25 mouse cellular contexts compared by ENCODE assay signal in the genomic region with DNA sequence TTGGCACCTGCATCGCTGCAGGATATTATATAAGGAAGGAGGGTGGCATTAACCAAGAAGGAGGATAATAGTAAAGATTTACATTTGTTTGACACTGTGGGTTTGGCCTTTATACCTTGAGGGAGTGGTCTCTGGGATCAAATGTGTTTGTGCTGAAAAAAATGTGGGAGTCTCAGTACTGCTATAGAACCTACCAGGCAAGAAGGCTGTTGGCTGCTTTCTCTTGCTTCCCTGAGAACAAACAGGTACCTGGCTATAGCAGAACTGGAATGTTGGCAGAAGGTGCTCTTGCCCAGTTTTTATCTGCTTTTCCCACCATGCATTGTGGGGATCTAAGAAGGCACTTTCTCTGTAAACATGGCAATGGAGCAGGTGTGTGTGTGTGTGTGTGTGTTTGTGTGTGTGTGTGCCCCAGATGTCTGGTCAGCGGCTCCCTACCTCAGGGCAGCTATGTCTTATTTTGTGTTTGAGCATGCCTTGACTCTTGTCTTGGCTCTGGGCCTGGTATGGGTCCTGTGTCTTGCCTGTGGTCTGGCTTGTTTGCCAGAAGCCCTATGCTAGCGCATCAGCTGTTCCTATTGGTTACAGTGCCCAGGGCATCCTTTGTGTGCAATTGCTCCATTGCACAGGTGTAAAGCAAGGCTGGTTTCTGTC. TPM values are rescaled to one million over a fixed set of nuclear protein-coding genes. Genes with fewer than 3 reads are reported as not detected.
A peak's percentile ranks its signal among the peaks of the same experiment; 100 is the strongest.
DNase-seq lines count a peak whose midpoint lies in the region; ATAC-seq and TF ChIP-seq lines count a peak whose summit lies in the region.
"Had no signal": no experiment of that assay in that cellular context is flagged by ENCODE, and none has a peak within 500 bp of the region (broad histone marks: within the 10 kb centered on the region; RNA-seq: fewer than 3 reads in every experiment).

No protein-coding gene starts in this region.

- no peak overlapping the region for H3K4me2 ChIP-seq in liver, embryonic 12.5 days
- H3K4me2 ChIP-seq: forebrain, embryonic 15.5 days; hindbrain, embryonic 12.5 days; limb, embryonic 15.5 days had no signal

- H3K9ac ChIP-seq in liver, adult 2 months (ENCODE audit: low read depth, low read length), result no peak overlapping the region
- H3K9ac ChIP-seq in liver, embryonic 12.5 days, result no peak overlapping the region
- H3K9ac ChIP-seq: forebrain, embryonic 15.5 days; hindbrain, embryonic 12.5 days; limb, embryonic 15.5 days had no signal

- H3K79me2 ChIP-seq in liver, adult 2 months (ENCODE audit: control insufficient read depth, insufficient read depth, low read length), result no peaks in the 10 kb centered on the region

- peak overlapping the region; percentile 61 for H3K27ac ChIP-seq in liver, adult 2 months (replicated peaks; ENCODE audit: insufficient read depth, low read depth, low read length)
- no peak overlapping the region for H3K27ac ChIP-seq in liver, embryonic 12.5 days
- H3K27ac ChIP-seq: forebrain, embryonic 15.5 days; hindbrain, embryonic 12.5 days; limb, embryonic 15.5 days had no signal

- H3K9me3 ChIP-seq in liver, embryonic 12.5 days (replicated peaks), result no peaks in the 10 kb centered on the region
- H3K9me3 ChIP-seq: forebrain, embryonic 15.5 days; hindbrain, embryonic 12.5 days; limb, embryonic 15.5 days had no signal

- H3K36me3 ChIP-seq in liver, adult 2 months (ENCODE audit: control insufficient read depth, insufficient read depth, low read length), result no peaks in the 10 kb centered on the region
- H3K36me3 ChIP-seq in liver, embryonic 12.5 days, result no peaks in the 10 kb centered on the region
- H3K36me3 ChIP-seq: forebrain, embryonic 15.5 days; hindbrain, embryonic 12.5 days; limb, embryonic 15.5 days had no signal

- TF ChIP-seq POLR2A in liver, adult 2 months (IDR thresholded peaks at IDR 0.05; ENCODE audit: extremely low read depth, insufficient read depth, low read length), result no peak

- H3K4me3 ChIP-seq in liver, adult 2 months (ENCODE audit: insufficient read depth, low read depth, low read length), result no peak overlapping the region
- H3K4me3 ChIP-seq in liver, embryonic 12.5 days, result no peak overlapping the region
- H3K4me3 ChIP-seq: forebrain, embryonic 15.5 days; hindbrain, embryonic 12.5 days; limb, embryonic 15.5 days; myocyte had no signal

- H3K27me3 ChIP-seq in liver, adult 2 months (ENCODE audit: control insufficient read depth, insufficient read depth, low read length), result no peaks in the 10 kb centered on the region
- H3K27me3 ChIP-seq in liver, embryonic 12.5 days (replicated peaks), result no peaks in the 10 kb centered on the region; the same call in 1 of the 2 replicates
- H3K27me3 ChIP-seq: forebrain, embryonic 15.5 days; hindbrain, embryonic 12.5 days; Patski had no signal

- ATAC-seq in liver, embryonic 12.5 days, result no peak
- ATAC-seq: activated CD4-positive, CD25-positive, alpha-beta regulatory T cell, adult 4 months; forebrain, embryonic 15.5 days; inflammation-experienced regulatory T-cells, adult 6 months had no signal

- WGBS in liver, adult 2 months, result 29% methylated on average over 3 of the region's 3 CpGs
- whole genome bisulfite sequencing in liver, embryonic 12.5 days (ENCODE audit: insufficient replicate concordance), result 63% methylated on average over 3 of the region's 3 CpGs

- TF ChIP-seq CTCF in liver, adult 2 months (IDR thresholded peaks at IDR 0.05; ENCODE audit: low read depth, low read length), result no peak

- DNase-seq in cerebellum, postnatal 25 days, result peak; percentile 26 to 49
- no peak for DNase-seq in cerebellum, adult 18-20 months
- no peak for DNase-seq in liver, adult 2 months (ENCODE audit: extremely low read depth, low read depth, low spot score)
- DNase-seq in 3T3-L1 (ENCODE audit: low read depth, low spot score), result peak; percentile 60
- peak; percentile 30 for DNase-seq in lung, postnatal 36 days
- DNase-seq in embryo, embryonic 9.5 days (ENCODE audit: extremely low spot score), result no peak
- no peak for DNase-seq in cerebellum, adult 8-10 months
- DNase-seq: thymus, postnatal 14 days had no signal

- H3K4me1 ChIP-seq in liver, adult 2 months (ENCODE audit: control insufficient read depth, insufficient read depth, low read length), result peaks cover 17% of the 10 kb centered on the region
- no peaks in the 10 kb centered on the region for H3K4me1 ChIP-seq in liver, embryonic 12.5 days
- H3K4me1 ChIP-seq: forebrain, embryonic 15.5 days; hindbrain, embryonic 12.5 days; limb, embryonic 15.5 days had no signal

RNA-seq across cellular contexts. Expression of gene Gas6, which starts 13.1 kb away (rescaled TPM):
- total RNA-seq in liver, adult 2 months (2014; rRNA removed), result 23.9 and 25.5 TPM in 2 replicates
- polyA plus RNA-seq in liver, adult 2 months (2012; rRNA removed), result 36.6 and 50.5 TPM in 2 replicates
- polyA plus RNA-seq in liver, embryonic 12.5 days (2016; fragmentation: Nextera tagmentation; extraction: Ambion mirVana), result 4.5 and 4.6 TPM in 2 replicates
- total RNA-seq: neutrophil, adult 5-6 weeks had no signal
- polyA plus RNA-seq: activated CD4-positive, CD25-positive, alpha-beta regulatory T cell, adult 4 months; inflammation-experienced regulatory T-cells, adult 6 months had no signal

RNA-seq across cellular contexts. Expression of gene 1700029H14Rik, which starts 54.9 kb away (rescaled TPM):
- not detected in 2 replicates for total RNA-seq in liver, adult 2 months (2014; rRNA removed)
- not detected in 2 replicates for polyA plus RNA-seq in liver, adult 2 months (2012; rRNA removed)
- not detected in 2 replicates for polyA plus RNA-seq in liver, embryonic 12.5 days (2016; fragmentation: Nextera tagmentation; extraction: Ambion mirVana)
- total RNA-seq: adrenal gland, postnatal 36 days; granulocyte monocyte progenitor cell, adult 5-6 weeks; left cerebral cortex, postnatal 25 days had no signal
- polyA plus RNA-seq: activated CD4-positive, CD25-positive, alpha-beta regulatory T cell, adult 4 months; C2C12; embryonic facial prominence, embryonic 11.5 days; forebrain, embryonic 15.5 days; heart, embryonic 16.5 days; hindbrain, embryonic 12.5 days; inflammation-experienced regulatory T-cells, adult 6 months; large intestine, adult 2 months; limb, embryonic 15.5 days; midbrain, embryonic 14.5 days; myocyte; Patski had no signal

Comparison
In these comparisons a context has a peak if more than half of its experiments do, and no peak if none do; other contexts are left out.
1. DNase-seq: peak in cerebellum, postnatal 25 days (2 of 2), 3T3-L1 (single experiment) and lung, postnatal 36 days (single experiment); none in cerebellum, adult 18-20 months (0 of 2), liver, adult 2 months (single experiment), embryo, embryonic 9.5 days (single experiment) and cerebellum, adult 8-10 months (single experiment).